Mouse (Mus musculus): ENCODE data around the gene Ryr3. TPM values are rescaled to one million over a fixed set of nuclear protein-coding genes. Genes with fewer than 3 reads are reported as not detected.

The Ryr3 gene
- polyA plus RNA-seq, 1 experiment from 2014 or later = 1.8 TPM

DNA sequence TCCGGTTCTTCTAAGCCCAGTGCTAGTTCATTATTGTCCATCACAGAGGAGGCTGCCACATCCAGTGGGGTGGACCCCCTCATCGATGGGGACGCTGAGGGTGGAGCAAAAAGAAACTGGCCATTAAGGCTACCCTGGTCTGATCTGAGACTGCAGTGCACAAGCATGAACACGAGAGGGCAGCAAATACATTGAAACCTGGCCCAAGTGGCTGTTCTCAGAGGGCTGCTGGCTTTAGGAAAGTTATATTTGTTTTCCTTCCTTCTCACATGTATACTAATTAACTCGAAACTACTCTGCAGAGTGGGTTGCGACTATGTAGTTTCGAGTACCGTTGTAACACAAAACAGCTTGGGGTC, 416.9 kb downstream of the Ryr3 start:
- Histone ChIP-seq H3K36me3 (no peaks in the 10 kb centered on the region), H3K27ac (no peak overlapping the region), H3K4me1 (no peaks in the 10 kb centered on the region), H3K9me3 (no peaks in the 10 kb centered on the region), H3K27me3 (ENCODE audit: insufficient read depth, poor library complexity, severe bottlenecking) (no peaks in the 10 kb centered on the region), H3K4me3 (no peak overlapping the region)
- WGBS = 16% methylated on average over 8 of the region's 8 CpGs
- no peak for DNase-seq (ENCODE audit: low spot score)

DNA sequence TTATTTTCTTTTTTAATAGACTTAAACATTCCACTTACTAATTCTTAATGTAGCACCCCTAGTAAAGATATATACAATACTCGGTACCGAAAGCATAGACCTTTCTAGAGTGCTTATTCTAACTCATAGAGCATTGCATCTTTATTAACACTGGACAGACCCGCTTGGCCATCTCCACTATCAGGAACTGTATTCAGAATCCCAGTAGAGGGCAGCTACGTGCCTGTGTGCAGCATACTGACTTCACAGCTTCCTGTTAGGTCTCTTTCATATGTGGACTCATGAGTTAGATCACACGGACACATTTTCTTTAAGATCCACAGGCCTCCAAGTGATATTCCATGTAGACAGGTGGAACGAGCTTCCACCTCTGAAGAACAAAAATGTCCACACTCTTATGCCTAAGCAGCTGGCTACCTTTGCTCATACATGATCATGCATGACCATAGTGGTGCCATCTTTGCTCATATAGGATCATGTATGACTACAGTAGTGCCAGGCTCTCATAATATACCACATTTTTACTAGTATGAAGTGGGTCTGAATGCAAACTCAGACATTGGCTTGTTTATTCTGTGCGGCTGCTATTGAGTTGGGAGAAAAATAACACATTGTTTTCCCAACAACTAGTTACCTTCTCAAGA, 417.4 kb downstream of the Ryr3 start:
- no peak overlapping the region for H3K4me3 ChIP-seq
- no peak for DNase-seq (ENCODE audit: low spot score)
- 82% methylated on average over 7 of the region's 7 CpGs for WGBS

GRCm38 (mm10) chr2:112781631-112782030, 435.3 kb downstream of the Ryr3 start:
- Histone ChIP-seq H3K27me3 (ENCODE audit: insufficient read depth, poor library complexity, severe bottlenecking) (peaks cover 8% of the 10 kb centered on the region; the same call in 1 of the 2 replicates), H3K27ac (no peak overlapping the region), H3K36me3 (no peaks in the 10 kb centered on the region), H3K9me3 (no peaks in the 10 kb centered on the region), H3K4me3 (no peak overlapping the region), H3K4me1 (no peaks in the 10 kb centered on the region)
- DNase-seq (ENCODE audit: low spot score) = no peak
- 47% methylated on average over 2 of the region's 2 CpGs for WGBS

More for the DNA sequence above, 417.4 kb downstream of the Ryr3 start:
- no peak overlapping the region for H3K27ac ChIP-seq
- no peaks in the 10 kb centered on the region for H3K27me3 ChIP-seq (ENCODE audit: insufficient read depth, poor library complexity, severe bottlenecking)
- H3K36me3 ChIP-seq = no peaks in the 10 kb centered on the region
- H3K9me3 ChIP-seq = no peaks in the 10 kb centered on the region
- H3K4me1 ChIP-seq = no peaks in the 10 kb centered on the region

GRCm38 (mm10) chr2:112774762-112775161, 442.1 kb downstream of the Ryr3 start:
- no peaks in the 10 kb centered on the region for H3K9me3 ChIP-seq
- peaks cover 8% of the 10 kb centered on the region; the same call in 1 of the 2 replicates for H3K27me3 ChIP-seq (ENCODE audit: insufficient read depth, poor library complexity, severe bottlenecking)
- H3K4me3 ChIP-seq = no peak overlapping the region
- no peaks in the 10 kb centered on the region for H3K4me1 ChIP-seq
- 22% methylated on average over 6 of the region's 6 CpGs for WGBS
- H3K36me3 ChIP-seq = no peaks in the 10 kb centered on the region
- peak; percentile 80 for DNase-seq (ENCODE audit: low spot score)
- H3K27ac ChIP-seq = no peak overlapping the region

- no peaks in the 10 kb centered on the region for H3K9me3 ChIP-seq
- H3K27ac ChIP-seq = no peak overlapping the region
- H3K4me3 ChIP-seq = no peak overlapping the region
- no peaks in the 10 kb centered on the region for H3K36me3 ChIP-seq
- no peaks in the 10 kb centered on the region for H3K27me3 ChIP-seq (ENCODE audit: insufficient read depth, poor library complexity, severe bottlenecking)
- DNase-seq (ENCODE audit: low spot score) = no peak
- 72% methylated on average over 5 of the region's 5 CpGs for WGBS
- 0 out of 2 replicates have a peak, but pooled peaks cover 2% of the 10 kb centered on the region for H3K4me1 ChIP-seq
Observed at GRCm38 (mm10) chr2:112767665-112768064, 449.2 kb downstream of the Ryr3 start.

DNA sequence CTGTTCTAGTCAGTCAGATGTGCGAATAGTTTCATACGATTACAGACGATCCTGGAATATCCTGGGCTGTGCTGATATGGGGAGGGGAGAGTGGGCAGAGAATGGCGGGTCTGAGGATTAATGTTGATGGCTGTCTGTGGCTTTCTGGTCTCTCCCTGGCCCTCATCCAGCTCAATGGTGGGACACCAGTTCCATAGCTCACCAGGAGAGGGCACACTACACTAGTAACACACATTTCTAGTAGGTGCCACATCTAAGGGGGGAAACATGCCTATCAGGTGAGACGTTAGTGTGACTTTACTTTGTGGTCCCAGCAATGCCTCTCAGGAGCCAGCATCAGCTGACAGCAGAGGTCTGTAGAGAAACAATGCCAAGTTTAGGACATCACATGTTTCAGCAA, 451.9 kb downstream of the Ryr3 start:
- Histone ChIP-seq H3K9me3 (no peaks in the 10 kb centered on the region), H3K27me3 (ENCODE audit: insufficient read depth, poor library complexity, severe bottlenecking) (no peaks in the 10 kb centered on the region), H3K27ac (no peak overlapping the region), H3K4me3 (no peak overlapping the region), H3K36me3 (no peaks in the 10 kb centered on the region), H3K4me1 (0 out of 2 replicates have a peak, but pooled peaks cover 2% of the 10 kb centered on the region)
- WGBS = 60% methylated on average over 5 of the region's 5 CpGs
- no peak for DNase-seq (ENCODE audit: low spot score)

DNA sequence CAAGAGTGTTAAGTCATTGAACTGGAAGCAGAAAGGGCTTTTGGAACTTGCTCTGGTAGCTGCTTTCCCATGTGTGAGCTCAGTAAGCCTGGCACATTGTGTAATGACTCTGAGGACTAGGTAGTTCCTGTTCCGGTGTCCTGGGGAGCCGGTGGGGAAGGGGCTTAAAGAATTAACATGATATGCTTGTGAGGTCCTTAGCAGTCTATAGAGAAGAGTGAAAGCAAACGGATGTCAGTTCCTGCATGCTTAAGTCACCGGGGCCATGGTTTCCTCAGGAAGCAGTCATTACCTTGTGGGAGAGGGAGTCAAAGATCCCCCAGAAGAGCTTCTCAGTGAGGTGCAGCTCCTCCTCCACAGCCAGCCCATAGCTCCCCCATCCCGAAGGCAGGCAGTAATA, 452.6 kb downstream of the Ryr3 start:
- Histone ChIP-seq H3K4me1 (0 out of 2 replicates have a peak, but pooled peaks cover 2% of the 10 kb centered on the region), H3K36me3 (no peaks in the 10 kb centered on the region), H3K27ac (no peak overlapping the region), H3K4me3 (no peak overlapping the region), H3K27me3 (ENCODE audit: insufficient read depth, poor library complexity, severe bottlenecking) (no peaks in the 10 kb centered on the region), H3K9me3 (no peaks in the 10 kb centered on the region)
- DNase-seq (ENCODE audit: low spot score) = no peak
- WGBS = 51% methylated on average over 5 of the region's 5 CpGs

DNA sequence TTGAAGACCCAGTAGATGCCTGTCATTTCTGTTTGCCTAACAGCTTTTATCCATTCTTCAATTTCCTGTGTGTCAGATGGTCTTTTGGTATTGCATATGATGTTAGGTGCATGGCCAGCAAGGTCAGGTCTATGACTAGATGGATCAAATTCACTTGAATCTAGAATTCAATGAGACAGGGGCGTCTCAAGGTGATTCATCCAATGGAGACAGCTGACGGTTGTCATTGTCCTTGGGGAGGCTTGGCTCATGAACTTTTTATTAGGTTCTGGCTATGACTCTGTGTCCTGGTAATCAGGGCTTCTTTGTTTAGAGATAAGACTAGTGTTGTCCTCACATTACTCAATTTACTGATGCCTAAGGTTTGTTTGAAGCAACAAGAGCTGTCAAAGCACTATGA, 454.9 kb downstream of the Ryr3 start:
- Histone ChIP-seq H3K27ac (no peak overlapping the region), H3K36me3 (no peaks in the 10 kb centered on the region), H3K4me1 (no peaks in the 10 kb centered on the region), H3K9me3 (no peaks in the 10 kb centered on the region), H3K4me3 (no peak overlapping the region), H3K27me3 (ENCODE audit: insufficient read depth, poor library complexity, severe bottlenecking) (no peaks in the 10 kb centered on the region)
- 65% methylated on average over 2 of the region's 2 CpGs for WGBS
- no peak for DNase-seq (ENCODE audit: low spot score)

DNA sequence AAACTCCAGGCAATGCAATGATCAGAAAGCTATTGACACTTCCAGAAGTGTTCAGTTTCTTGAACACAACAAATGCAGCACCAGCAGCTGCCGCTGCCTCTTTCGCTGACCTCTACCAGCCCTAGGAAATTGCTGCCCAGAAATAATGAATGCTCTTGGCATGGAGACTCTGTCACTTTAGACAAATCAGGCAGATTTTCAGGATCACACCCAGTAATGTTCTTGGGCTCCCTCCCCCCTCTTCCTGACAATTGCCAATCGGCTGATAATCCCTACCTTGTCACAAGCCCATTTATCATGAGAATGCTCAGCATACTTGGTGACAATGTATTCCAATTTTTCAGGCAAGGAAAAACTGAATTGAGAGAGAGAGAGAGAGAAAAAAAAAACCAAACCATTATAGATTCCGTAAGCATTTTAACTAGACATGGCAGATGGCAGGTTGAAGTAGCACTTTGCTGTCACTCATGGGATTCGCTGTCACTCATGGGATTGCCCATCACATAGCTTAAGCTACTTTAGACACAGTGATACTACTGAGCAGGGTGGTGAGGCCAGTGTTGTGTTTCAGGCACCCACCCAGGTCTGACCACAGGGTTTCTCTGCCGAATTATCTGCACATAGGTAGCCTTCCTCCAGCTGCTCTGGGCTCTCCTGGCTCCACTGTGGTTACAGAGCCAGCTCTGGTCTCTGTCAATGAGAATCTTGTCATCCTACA, 455.5 kb downstream of the Ryr3 start:
- no peaks in the 10 kb centered on the region for H3K9me3 ChIP-seq
- no peaks in the 10 kb centered on the region for H3K36me3 ChIP-seq
- DNase-seq (ENCODE audit: low spot score) = no peak
- H3K27ac ChIP-seq = no peak overlapping the region
- WGBS = 75% methylated on average over 6 of the region's 6 CpGs
- H3K4me1 ChIP-seq = no peaks in the 10 kb centered on the region
- H3K4me3 ChIP-seq = no peak overlapping the region
- H3K27me3 ChIP-seq (ENCODE audit: insufficient read depth, poor library complexity, severe bottlenecking) = no peaks in the 10 kb centered on the region

GRCm38 (mm10) chr2:112760692-112761091, 456.2 kb downstream of the Ryr3 start:
- Histone ChIP-seq H3K27ac (no peak overlapping the region), H3K36me3 (no peaks in the 10 kb centered on the region), H3K9me3 (no peaks in the 10 kb centered on the region), H3K27me3 (ENCODE audit: insufficient read depth, poor library complexity, severe bottlenecking) (no peaks in the 10 kb centered on the region), H3K4me3 (no peak overlapping the region), H3K4me1 (no peaks in the 10 kb centered on the region)
- no peak for DNase-seq (ENCODE audit: low spot score)
- WGBS = 72% methylated on average over 4 of the region's 4 CpGs

GRCm38 (mm10) chr2:112759678-112760077, 457.2 kb downstream of the Ryr3 start:
- no peaks in the 10 kb centered on the region for H3K36me3 ChIP-seq
- no peaks in the 10 kb centered on the region for H3K9me3 ChIP-seq
- H3K27ac ChIP-seq = no peak overlapping the region
- no peaks in the 10 kb centered on the region for H3K4me1 ChIP-seq
- H3K4me3 ChIP-seq = no peak overlapping the region
- no peak for DNase-seq (ENCODE audit: low spot score)
- no peaks in the 10 kb centered on the region for H3K27me3 ChIP-seq (ENCODE audit: insufficient read depth, poor library complexity, severe bottlenecking)
- whole genome bisulfite sequencing = 67% methylated on average over 5 of the region's 5 CpGs

GRCm38 (mm10) chr2:112758732-112759131, 458.2 kb downstream of the Ryr3 start:
- H3K4me1 ChIP-seq = no peaks in the 10 kb centered on the region
- no peaks in the 10 kb centered on the region for H3K27me3 ChIP-seq (ENCODE audit: insufficient read depth, poor library complexity, severe bottlenecking)
- H3K9me3 ChIP-seq = no peaks in the 10 kb centered on the region
- no peak for DNase-seq (ENCODE audit: low spot score)
- no peak overlapping the region for H3K4me3 ChIP-seq
- no peaks in the 10 kb centered on the region for H3K36me3 ChIP-seq
- 90% methylated on average over 2 of the region's 2 CpGs for WGBS
- no peak overlapping the region for H3K27ac ChIP-seq

DNA sequence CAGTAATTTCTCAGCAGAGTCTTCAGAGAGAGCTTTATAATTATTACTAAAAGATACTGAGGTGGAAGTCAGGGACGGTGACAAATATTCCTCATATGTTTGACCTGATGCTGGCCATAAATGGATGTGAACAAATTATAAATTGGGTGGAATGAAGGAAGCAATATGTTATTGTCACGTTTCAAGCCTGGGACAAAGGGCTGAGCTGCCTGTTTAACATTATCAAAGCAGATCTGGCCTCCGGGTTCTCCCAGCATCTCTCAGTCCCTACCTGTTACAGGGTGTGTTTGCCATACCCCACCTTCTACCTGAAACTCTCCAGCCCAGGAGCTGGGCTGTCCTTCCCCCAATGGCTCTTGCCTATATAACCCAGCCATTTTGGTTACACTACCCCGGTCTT, 463.6 kb downstream of the Ryr3 start:
- no peak for DNase-seq (ENCODE audit: low spot score)
- 79% methylated on average over 4 of the region's 4 CpGs for WGBS
- Histone ChIP-seq H3K9me3 (no peaks in the 10 kb centered on the region), H3K36me3 (no peaks in the 10 kb centered on the region), H3K27me3 (ENCODE audit: insufficient read depth, poor library complexity, severe bottlenecking) (no peaks in the 10 kb centered on the region), H3K4me3 (no peak overlapping the region), H3K4me1 (no peaks in the 10 kb centered on the region), H3K27ac (no peak overlapping the region)

Data from heart, embryonic 10.5 days (tissue).